Mouse (Mus musculus): Measurements from ENCODE around the gene Zbtb7a.

Zbtb7a gene

DNA sequence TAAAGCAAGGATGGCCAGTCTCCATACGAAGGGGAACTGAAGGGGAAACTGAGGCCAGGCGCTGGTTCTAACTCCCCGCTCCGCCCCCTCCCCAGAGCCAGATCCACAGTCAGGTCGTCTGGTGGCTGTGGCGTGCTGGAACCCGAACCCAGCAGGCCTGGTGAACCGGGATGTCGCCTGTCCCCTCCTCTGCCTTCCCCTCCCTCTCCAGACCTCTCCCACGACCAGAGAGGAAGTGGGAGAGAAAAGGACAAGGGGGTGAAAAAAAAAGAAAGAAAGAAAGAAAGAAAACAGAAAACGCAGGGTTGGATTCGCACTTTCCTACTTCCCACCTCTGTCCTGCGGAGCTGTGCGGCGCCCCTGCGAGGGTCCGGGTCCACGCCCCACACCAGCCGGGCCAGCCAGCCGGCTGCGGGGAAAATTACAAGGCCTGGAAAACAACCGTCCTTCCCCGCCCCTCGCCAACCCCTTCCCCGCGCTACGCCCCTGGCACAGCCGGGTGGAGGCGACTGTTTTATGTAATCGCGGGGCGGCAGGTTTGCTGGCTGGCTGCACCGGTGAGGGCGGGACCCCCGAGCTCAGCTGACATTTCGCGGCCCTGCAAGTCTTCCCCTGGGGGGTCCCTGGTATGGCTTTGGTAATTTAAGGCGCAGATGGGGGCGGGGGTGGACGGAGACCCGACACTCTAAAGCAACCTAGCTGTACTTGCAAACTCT lies at the start of gene Zbtb7a:
Gene Zbtb7a (plus strand): TSS at position 255 of the 716 bp plus-strand sequence.
- DNase-seq (ENCODE audit: low read depth, low spot score): no peak

DNA sequence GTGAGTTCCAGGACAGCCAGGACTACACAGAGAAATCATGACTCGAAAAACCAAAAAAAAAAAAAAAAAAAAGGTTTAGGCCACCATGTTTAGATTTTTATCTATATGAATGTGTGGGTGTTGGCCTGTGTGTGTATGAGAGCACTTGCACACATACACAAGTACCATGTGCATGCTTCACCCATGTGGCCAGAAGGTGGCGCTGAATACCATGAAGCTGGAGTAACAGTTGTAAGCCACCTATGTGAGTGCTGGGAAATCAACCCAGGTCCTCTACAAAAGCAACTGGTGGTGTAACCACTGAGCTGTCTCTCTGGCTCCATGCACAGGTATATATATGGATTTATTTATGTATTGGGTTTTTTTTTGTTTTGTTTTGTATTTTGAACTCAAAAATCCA lies 48.0 kb upstream of the Zbtb7a start:
- DNase-seq (ENCODE audit: low read depth, low spot score): no peak

DNA sequence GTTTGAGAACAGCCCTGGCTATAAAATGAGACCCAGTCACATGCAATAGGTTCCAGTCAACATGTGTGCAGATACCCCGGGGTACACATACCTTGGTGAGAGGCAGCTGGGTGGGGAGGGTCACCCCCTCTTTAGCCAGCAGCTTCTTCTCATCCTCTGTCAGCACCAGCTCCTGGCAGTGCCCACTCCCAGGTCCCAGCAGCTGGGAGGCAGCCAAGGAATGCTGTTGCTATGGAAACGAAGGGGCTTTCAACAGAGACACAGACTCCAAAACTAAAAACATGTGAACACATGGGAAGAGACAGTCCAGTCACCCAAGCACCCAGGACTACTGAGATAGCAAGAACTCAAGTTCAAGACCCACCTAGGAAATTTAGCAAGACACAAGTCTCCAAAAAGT lies 45.8 kb upstream of the Zbtb7a start:
- DNase-seq (ENCODE audit: low read depth, low spot score): no peak

DNA sequence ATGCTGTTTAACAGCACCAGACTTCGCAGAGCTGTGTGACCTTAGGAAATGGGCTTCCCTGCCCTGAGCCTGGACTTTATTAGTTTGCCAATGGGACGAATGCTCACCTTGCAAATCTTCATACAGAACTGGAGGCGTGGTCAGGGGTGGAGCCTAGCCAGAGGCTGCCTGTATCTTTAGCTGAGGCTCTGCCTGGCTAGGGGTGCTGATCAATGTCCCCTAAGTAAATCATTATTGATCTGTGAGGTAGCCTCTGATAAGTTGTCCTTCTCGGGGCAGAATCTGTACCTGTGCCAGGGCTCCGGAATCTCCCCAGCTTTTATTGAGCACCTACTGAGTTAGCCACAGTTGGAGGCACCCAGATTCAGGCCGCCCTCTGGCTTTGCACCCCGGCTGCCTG lies 44.4 kb upstream of the Zbtb7a start:
- no peak for DNase-seq (ENCODE audit: low read depth, low spot score)

GRCm38 (mm10) chr10:81092465-81093250 lies 42.4 kb upstream of the Zbtb7a start:
- no peak for DNase-seq (ENCODE audit: low read depth, low spot score)

- DNase-seq (ENCODE audit: low read depth, low spot score): no peak
These were observed 39.9 kb upstream of the Zbtb7a start for GRCm38 (mm10) chr10:81094931-81095678.

GRCm38 (mm10) chr10:81105565-81106112 lies 29.4 kb upstream of the Zbtb7a start, which contains the start of gene Map2k2:
TSS of gene Map2k2 (plus strand) at chr10:81105915.
- peak; percentile 97 for DNase-seq (ENCODE audit: low read depth, low spot score)

- peak; percentile 79 for DNase-seq (ENCODE audit: low read depth, low spot score)
These were observed 28.8 kb upstream of the Zbtb7a start for GRCm38 (mm10) chr10:81106113-81106721.

DNA sequence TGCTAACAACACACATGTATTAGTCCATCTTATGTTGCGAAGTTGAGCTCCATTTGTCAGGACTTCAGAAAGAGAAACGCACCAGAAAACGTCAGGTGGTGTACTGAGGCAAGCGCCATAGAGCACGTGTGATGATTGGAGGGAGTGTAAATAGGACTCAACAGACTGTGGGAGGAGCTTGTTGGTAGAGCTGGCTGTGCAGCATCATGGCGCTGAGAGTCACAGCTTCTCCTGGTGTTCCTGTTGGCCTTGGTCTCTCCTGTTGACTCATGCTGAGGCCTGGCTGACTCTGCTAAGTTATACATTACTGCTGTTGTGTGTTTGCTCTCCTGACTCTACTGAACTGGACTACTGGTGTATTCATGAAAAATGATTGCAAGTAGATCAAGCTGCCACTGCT lies 22.1 kb upstream of the Zbtb7a start:
- no peak for DNase-seq (ENCODE audit: low read depth, low spot score)

- no peak for DNase-seq (ENCODE audit: low read depth, low spot score)
These were observed 15.4 kb upstream of the Zbtb7a start for GRCm38 (mm10) chr10:81119625-81120024.

- DNase-seq (ENCODE audit: low read depth, low spot score): no peak
These were observed 14.4 kb upstream of the Zbtb7a start for GRCm38 (mm10) chr10:81120650-81121049.

DNA sequence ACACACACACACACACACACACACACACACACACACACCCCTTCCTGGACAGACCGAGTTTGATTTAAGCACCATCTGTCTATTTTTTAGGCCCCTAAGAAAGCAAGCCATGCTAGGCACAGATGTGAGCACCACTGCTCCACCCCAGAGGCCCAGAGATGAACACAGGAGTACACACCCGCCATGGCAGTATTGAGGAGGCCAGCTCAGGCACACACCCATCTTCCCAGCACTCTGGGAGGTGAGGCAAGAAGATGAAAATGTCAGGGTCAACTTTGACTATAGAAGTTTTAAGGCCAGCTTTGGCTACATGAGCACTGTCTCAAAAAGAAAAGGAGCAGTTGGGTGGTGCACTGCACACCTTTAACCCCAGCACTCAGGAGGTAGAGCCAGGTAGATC lies 12.1 kb upstream of the Zbtb7a start:
- no peak for DNase-seq (ENCODE audit: low read depth, low spot score)

GRCm38 (mm10) chr10:81123500-81123899 lies 11.5 kb upstream of the Zbtb7a start:
- DNase-seq (ENCODE audit: low read depth, low spot score): no peak

DNA sequence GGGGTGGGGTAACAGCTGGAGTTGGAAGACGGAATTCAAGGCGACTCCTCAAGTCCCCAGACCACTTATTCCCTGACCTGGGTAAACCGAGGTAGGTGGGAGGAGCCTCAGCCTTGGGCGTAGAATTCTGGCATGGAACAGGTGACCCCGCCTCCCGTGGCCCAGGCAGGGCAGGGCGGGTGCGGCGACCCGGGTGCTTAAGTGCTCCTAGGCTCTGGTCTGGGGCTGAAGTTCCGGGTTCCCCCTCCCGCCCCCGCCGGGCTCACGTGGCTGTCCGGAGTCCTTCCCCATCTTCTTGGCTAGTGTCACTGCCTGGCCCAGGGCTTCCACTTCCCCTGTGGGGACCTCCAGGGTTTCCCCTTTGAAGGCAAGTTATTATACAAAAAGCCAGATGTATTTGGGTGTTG lies 836 bp upstream of the Zbtb7a start:
- no peak for DNase-seq (ENCODE audit: low read depth, low spot score)

GRCm38 (mm10) chr10:81135831-81136705 lies 1.0 kb downstream of the Zbtb7a start:
- DNase-seq (ENCODE audit: low read depth, low spot score): peak; percentile 68

DNA sequence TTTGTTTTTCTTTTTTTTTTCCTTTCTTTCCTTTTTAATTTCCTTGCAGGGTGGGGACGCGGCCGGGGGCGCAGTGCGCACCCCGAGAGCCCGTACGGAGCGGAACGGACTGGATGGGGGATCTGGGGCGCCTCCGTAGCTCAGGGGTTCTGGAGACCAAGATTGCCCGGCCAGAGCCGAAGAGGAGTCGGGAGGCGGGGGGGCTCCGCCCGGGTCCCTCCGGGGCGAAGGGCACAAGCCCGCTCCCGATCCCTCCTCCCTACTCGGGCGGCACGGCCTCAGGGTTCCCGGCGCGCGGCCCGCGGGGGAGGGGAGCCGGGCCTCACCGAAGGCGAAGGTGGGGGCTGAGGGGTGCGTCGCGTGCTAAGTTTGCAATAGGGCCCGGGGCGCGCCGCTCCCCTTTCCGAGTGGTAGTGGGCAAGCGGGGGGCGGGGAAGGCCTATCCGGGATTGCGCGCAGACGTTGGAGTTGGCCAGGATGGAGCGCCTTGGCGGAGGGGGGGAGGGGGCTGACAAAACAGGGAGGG lies 1.7 kb downstream of the Zbtb7a start:
- peak; percentile 56 for DNase-seq (ENCODE audit: low read depth, low spot score)

DNA sequence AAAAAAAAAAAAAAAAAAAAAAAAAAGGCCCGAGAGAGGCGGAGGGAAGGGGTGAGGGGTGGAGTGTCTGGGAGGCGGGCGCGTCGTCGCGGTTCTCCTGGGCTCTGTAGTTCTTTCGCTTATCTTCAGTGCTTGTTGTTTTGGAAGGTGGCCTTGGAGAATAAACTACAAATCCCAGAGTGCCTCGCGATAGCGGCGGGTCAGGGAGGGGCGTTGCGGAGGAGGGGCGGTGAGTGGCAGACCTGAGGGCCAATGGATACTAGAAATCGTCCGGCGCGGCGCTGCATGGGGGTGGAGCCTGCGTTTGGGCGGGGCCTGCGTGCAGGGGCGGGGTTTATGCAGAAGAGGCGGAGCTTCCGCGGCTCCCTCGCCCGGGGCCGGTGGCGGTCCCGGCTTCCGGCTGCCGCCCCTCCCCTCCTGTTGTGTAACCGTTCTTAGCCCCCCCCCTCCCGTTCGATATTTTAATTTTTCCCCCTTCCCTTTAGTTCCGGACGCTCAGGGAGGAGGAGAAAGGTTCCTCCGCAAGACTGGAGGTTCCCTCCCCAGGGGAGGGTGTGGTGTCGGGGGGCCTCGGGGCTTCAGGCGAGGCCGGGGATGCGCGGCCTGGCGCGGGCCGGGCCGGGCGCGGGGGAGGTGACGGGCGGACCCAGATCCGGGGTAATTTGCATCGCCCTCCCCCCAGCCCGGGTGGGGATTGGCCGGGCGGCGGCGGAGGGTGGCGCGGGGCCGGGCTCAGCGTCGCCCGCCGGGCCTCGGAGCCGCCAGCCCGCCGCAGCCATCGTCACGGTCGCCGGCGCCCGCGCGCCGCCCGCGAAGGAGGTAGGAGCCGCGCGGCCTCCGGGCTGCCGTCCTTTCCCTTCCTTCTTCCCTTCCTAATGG lies 2.5 kb downstream of the Zbtb7a start:
- peak; percentile 99 for DNase-seq (ENCODE audit: low read depth, low spot score)

GRCm38 (mm10) chr10:81138131-81138782 lies 3.2 kb downstream of the Zbtb7a start:
- DNase-seq (ENCODE audit: low read depth, low spot score): peak; percentile 35

Data from retina, postnatal 7 days (tissue).